Mouse (Mus musculus) effector memory CD4-positive, alpha-beta T cell, adult 5 months (primary cell): Measurements from ENCODE around the gene Tpte. TPM values are rescaled to one million over a fixed set of nuclear protein-coding genes. Genes with fewer than 3 reads are reported as not detected.

Experiments
- polyA plus RNA-seq: library from polyadenylated mRNA; unstranded; fragments of 100-300 nt; shearing (Covaris generic); gene quantifications from one replicate; pipeline ENCODE4 v1.2.1, GENCODE M21; 2017

The Tpte gene
- not detected for polyA plus RNA-seq

GRCm38 (mm10) chr8:22282999-22283491 lies at the start of gene Tpte:
Tpte (plus strand) TSS chr8:22283441.

GRCm38 (mm10) chr8:22398142-22398951 lies 115.1 kb downstream of the Tpte start, which contains the start of gene Slc25a15:
Slc25a15 (minus strand) TSS chr8:22398597.

GRCm38 (mm10) chr8:22411282-22411702 lies 128.1 kb downstream of the Tpte start, which contains the start of gene Mrps31:
Mrps31 (plus strand) TSS chr8:22411361.

Other genes starting within 250 kb of the Tpte start
- 0.05 TPM for gene Atp7b, start 223.1 kb upstream of the Tpte start, polyA plus RNA-seq
- gene Alg11, start 222.7 kb upstream of the Tpte start, polyA plus RNA-seq: 10.2 TPM
- gene Nek5, start 158.4 kb upstream of the Tpte start, polyA plus RNA-seq: not detected
- 4.2 TPM for gene Nek3, start 117.0 kb upstream of the Tpte start, polyA plus RNA-seq
- gene Ckap2, start 97.6 kb upstream of the Tpte start, polyA plus RNA-seq: 1.5 TPM
- gene Vps36, start 90.6 kb upstream of the Tpte start, polyA plus RNA-seq: 31.7 TPM
- gene Thsd1, start 56.1 kb upstream of the Tpte start, polyA plus RNA-seq: 0.56 TPM
- gene Slc25a15, start 115.2 kb downstream of the Tpte start, polyA plus RNA-seq: 6.4 TPM
- 12.9 TPM for gene Mrps31, start 127.9 kb downstream of the Tpte start, polyA plus RNA-seq